Mouse (Mus musculus) lung, embryonic 15.5 days (tissue): ENCODE results near the gene Sap30. TPM values are rescaled to one million over a fixed set of nuclear protein-coding genes. Genes with fewer than 3 reads are reported as not detected.
"Not testable (repeated sequence)": the region's sequence is repeated elsewhere in the genome, so short reads cannot be mapped to it uniquely, and the experiment has no call there.

Source experiments
- ATAC-seq: fragments of 200-750 bp; cut with Nextera tagmentation; 2 replicates; pipeline ENCODE4 v1.8.0; 2017; ENCODE audit warnings: moderate number of reproducible peaks, borderline replicate concordance; ENCODE audit not compliant: low FRiP score, low TSS enrichment; ENCODE audit errors: extremely low read depth
- H3K27ac ChIP-seq: fragments of 300-500 bp; sonication (generic); 2 replicates; pipeline ENCODE4 v1.5.1; 2015; ENCODE audit warnings: moderate library complexity, mild to moderate bottlenecking, inconsistent platforms
- H3K27me3 ChIP-seq: fragments of 300-500 bp; sonication (generic); 2 replicates; pipeline ENCODE4 v1.6.1; 2015; ENCODE audit warnings: inconsistent platforms
- H3K36me3 ChIP-seq: fragments of 300-500 bp; sonication (generic); 2 replicates; pipeline ENCODE4 v1.6.1; 2015; ENCODE audit warnings: inconsistent platforms
- H3K4me1 ChIP-seq: fragments of 300-500 bp; sonication (generic); 2 replicates; pipeline ENCODE4 v1.6.1; 2015; ENCODE audit warnings: inconsistent platforms
- H3K4me2 ChIP-seq: fragments of 300-500 bp; sonication (generic); 2 replicates; pipeline ENCODE4 v1.6.1; 2015; ENCODE audit warnings: inconsistent platforms, mild to moderate bottlenecking, moderate library complexity
- H3K4me3 ChIP-seq: fragments of 300-500 bp; sonication (generic); 2 replicates; pipeline ENCODE4 v1.5.1; 2015; ENCODE audit warnings: mild to moderate bottlenecking, inconsistent platforms
- H3K9ac ChIP-seq: fragments of 300-500 bp; sonication (generic); 2 replicates; pipeline ENCODE4 v1.6.1; 2015; ENCODE audit warnings: inconsistent platforms
- H3K9me3 ChIP-seq: fragments of 300-500 bp; sonication (generic); 2 replicates; pipeline ENCODE4 v1.6.1; 2016; ENCODE audit warnings: inconsistent platforms
- WGBS: fragments of 180-500 bp; shearing (Covaris S2); methylation state at CpG from one replicate; pipeline ENCODE4 v1.1.7; 2015; 5-methylcytosine and 5-hydroxymethylcytosine counted together
- polyA plus RNA-seq: library from polyadenylated mRNA; unstranded; fragments of >200 nt; fragmentation: Nextera tagmentation; extraction: Ambion mirVana; gene quantifications from 2 replicates; pipeline ENCODE4 v1.2.1, GENCODE M21; 2015

Sap30 gene
- polyA plus RNA-seq, 1 experiment from 2014 or later = 37.0 TPM

- no peak overlapping the region for H3K4me2 ChIP-seq
- H3K4me3 ChIP-seq = no peak overlapping the region
- 65% methylated on average over 3 of the region's 3 CpGs for WGBS
- H3K36me3 ChIP-seq = no peaks in the 10 kb centered on the region
- no peak overlapping the region for H3K27ac ChIP-seq
- peaks cover 12% of the 10 kb centered on the region; the same call in 1 of the 2 replicates for H3K4me1 ChIP-seq
- no peaks in the 10 kb centered on the region for H3K9me3 ChIP-seq
- no peaks in the 10 kb centered on the region for H3K27me3 ChIP-seq
- ATAC-seq = no peak
- no peak overlapping the region for H3K9ac ChIP-seq
Observed at GRCm38 (mm10) chr8:57457942-57458341, 29.7 kb downstream of the Sap30 start.

GRCm38 (mm10) chr8:57457152-57457551, 30.5 kb downstream of the Sap30 start:
- no peaks in the 10 kb centered on the region for H3K27me3 ChIP-seq
- no peak overlapping the region for H3K4me2 ChIP-seq
- H3K9me3 ChIP-seq = no peaks in the 10 kb centered on the region
- WGBS = 52% methylated on average over 6 of the region's 6 CpGs
- no peak; the same call in 1 of the 2 replicates for ATAC-seq
- H3K9ac ChIP-seq = no peak overlapping the region
- H3K27ac ChIP-seq = no peak overlapping the region
- no peak overlapping the region for H3K4me3 ChIP-seq
- H3K4me1 ChIP-seq = peaks cover 12% of the 10 kb centered on the region; the same call in 1 of the 2 replicates
- H3K36me3 ChIP-seq = no peaks in the 10 kb centered on the region

DNA sequence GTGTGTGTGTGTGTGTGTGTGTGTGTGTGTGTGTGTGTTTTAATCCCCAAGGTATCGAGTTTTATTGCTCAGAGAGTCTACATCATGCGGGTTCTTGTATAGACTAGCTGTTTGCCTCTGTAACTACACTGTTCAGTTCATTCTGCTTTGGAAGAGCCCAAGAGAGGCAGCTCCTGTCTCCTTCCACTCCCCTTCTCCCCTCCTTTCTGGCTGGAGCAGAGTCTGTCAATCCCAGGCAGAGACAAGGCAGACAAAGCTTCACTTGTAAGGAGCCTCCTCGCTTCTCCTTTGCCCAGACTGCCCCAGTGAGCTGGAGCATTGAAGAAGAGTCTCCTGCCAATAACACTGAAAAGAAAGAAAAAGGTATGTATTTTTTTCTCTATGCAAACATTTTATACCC, 31.9 kb downstream of the Sap30 start, which contains the start of gene Scrg1:
Scrg1 (plus strand) TSS at position 159 of the 400 bp plus-strand sequence.
- Histone ChIP-seq H3K9me3 (no peaks in the 10 kb centered on the region), H3K4me1 (peaks cover 12% of the 10 kb centered on the region; the same call in 1 of the 2 replicates), H3K9ac (no peak within 1 kb of the TSS), H3K4me2 (no peak within 1 kb of the TSS), H3K4me3 (no peak within 1 kb of the TSS), H3K27ac (no peak within 1 kb of the TSS), H3K36me3 (no peaks in the 10 kb centered on the region), H3K27me3 (no peaks in the 10 kb centered on the region)
- no peak for ATAC-seq
- WGBS = 66% methylated on average over 3 of the region's 3 CpGs

DNA sequence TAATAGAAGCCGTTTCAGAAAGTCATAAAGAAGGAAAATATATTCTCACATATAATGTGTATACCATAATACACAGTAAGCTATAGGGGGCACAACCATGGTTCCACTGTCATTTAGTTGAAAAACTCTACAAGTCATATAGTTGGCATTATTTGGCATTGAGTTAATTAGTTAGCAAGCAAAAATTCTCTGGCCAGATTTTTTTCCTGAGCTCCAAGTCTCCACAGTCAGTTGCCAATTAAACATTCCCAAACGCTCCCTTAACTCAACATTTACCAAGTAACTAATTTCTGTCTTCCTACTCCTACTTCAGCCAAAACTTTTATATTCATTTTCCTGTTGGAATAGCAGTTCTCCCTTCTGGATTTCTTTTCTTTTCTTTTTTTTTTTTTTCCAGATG, 34.3 kb downstream of the Sap30 start:
- Histone ChIP-seq H3K4me2 (no peak overlapping the region), H3K27me3 (no peaks in the 10 kb centered on the region), H3K27ac (no peak overlapping the region), H3K36me3 (no peaks in the 10 kb centered on the region), H3K9me3 (no peaks in the 10 kb centered on the region), H3K9ac (no peak overlapping the region), H3K4me3 (no peak overlapping the region), H3K4me1 (peaks cover 12% of the 10 kb centered on the region; the same call in 1 of the 2 replicates)
- WGBS = 88% methylated on average over 2 of the region's 2 CpGs
- ATAC-seq = no peak

- no peak for ATAC-seq
- Histone ChIP-seq H3K4me3 (no peak overlapping the region), H3K27me3 (no peaks in the 10 kb centered on the region), H3K9me3 (no peaks in the 10 kb centered on the region), H3K4me2 (no peak overlapping the region), H3K4me1 (0 out of 2 replicates have a peak, but pooled peaks cover under 1% of the 10 kb centered on the region), H3K9ac (no peak overlapping the region), H3K36me3 (no peaks in the 10 kb centered on the region), H3K27ac (no peak overlapping the region)
- 91% methylated on average over 4 of the region's 4 CpGs for WGBS
Observed at GRCm38 (mm10) chr8:57451896-57452295, 35.8 kb downstream of the Sap30 start.

DNA sequence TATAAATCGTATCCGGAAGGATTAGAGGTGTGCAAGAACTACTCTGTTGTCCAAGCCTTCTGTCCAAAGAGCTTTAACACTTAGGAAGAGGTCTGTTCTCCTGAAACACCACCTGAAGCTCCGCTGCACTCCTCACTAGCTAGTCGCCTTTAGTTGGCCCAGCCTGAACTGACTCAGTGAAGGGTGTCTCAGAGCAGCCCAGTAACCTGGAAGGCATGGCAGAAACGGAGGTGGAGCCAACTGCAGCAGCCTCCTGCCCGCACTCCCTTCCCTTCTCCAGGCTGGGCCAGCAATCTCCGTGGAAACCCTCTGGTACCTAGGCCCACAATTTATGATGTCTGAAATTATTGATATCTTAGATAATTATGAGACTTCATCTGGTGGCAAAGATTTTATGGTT, 36.9 kb downstream of the Sap30 start:
- no peaks in the 10 kb centered on the region for H3K9me3 ChIP-seq
- WGBS = 76% methylated on average over 7 of the region's 7 CpGs
- H3K27me3 ChIP-seq = no peaks in the 10 kb centered on the region

GRCm38 (mm10) chr8:57445901-57446300, 41.8 kb downstream of the Sap30 start:
- H3K9ac ChIP-seq, H3K27ac ChIP-seq, H3K4me1 ChIP-seq, ATAC-seq, H3K36me3 ChIP-seq, H3K4me2 ChIP-seq, H3K9me3 ChIP-seq, H3K4me3 ChIP-seq, H3K27me3 ChIP-seq: not testable (repeated sequence)
- 82% methylated on average over 5 of the region's 5 CpGs for WGBS

More for the DNA sequence above, 36.9 kb downstream of the Sap30 start:
- H3K36me3 ChIP-seq = no peaks in the 10 kb centered on the region
- H3K27ac ChIP-seq = no peak overlapping the region
- H3K4me2 ChIP-seq = no peak overlapping the region
- H3K9ac ChIP-seq = no peak overlapping the region
- no peak for ATAC-seq
- H3K4me1 ChIP-seq = no peaks in the 10 kb centered on the region
- H3K4me3 ChIP-seq = no peak overlapping the region

DNA sequence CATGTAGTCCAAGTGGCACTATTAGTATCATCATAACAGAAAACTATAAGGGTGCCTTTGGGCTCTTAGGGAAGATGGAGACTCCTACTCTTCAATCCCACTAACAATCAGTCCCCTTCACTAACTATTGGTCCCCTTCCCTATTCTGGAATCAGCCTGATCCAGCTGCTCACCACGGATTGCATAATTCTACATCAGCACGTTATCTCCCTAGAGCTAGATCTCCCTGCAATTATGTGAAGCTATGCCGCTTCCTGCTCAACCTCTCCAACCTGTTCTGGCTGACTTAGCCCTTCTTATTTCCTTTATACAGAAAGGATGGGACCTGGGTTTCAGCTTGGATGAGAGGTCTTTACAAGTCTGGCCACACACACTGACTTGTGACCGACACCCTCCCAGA, 44.4 kb downstream of the Sap30 start:
- Histone ChIP-seq H3K9me3 (no peaks in the 10 kb centered on the region), H3K4me1 (no peaks in the 10 kb centered on the region), H3K27ac (no peak overlapping the region), H3K4me2 (no peak overlapping the region), H3K4me3 (no peak overlapping the region), H3K36me3 (no peaks in the 10 kb centered on the region), H3K9ac (no peak overlapping the region), H3K27me3 (no peaks in the 10 kb centered on the region)
- ATAC-seq = no peak
- 61% methylated on average over 4 of the region's 4 CpGs for WGBS

DNA sequence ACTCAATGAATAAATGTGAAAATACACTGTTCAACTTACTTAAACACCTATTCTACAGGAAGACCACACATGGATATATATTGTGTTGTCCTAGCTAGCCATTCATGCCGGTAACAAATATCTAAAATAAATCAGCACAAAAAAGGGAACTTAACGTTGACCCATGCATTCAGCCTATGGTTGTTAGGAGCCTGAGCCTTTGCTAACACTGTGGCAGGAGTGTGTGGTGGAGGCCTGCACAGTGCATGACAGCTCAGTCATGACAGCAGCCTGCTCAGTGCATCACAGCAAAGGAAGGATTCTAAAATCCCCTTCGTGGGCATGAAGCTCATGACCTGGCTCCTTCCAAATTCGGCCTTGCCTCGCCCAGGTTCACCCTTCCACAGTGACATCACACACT, 46.1 kb downstream of the Sap30 start:
- 84% methylated on average over 5 of the region's 5 CpGs for WGBS

DNA sequence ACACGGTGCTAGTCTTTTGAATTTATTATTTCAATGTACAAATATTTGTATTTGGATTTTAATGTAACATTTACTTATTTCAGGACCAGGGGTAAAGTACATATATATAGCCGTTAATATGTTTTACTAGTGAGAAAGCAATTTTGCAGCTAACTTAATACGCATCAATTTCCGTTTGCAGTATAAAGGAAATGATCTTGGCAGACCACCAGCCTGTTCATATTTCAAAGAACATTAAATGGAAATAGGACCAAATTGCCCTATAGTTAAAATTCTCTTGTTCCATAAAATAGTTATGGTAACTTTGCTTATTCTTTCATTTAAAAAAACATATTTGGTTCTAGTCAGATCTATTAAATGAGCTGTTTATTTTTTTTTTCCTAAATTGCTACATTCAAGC, 46.5 kb downstream of the Sap30 start:
- no peak overlapping the region for H3K4me3 ChIP-seq
- H3K27ac ChIP-seq = no peak overlapping the region
- H3K9ac ChIP-seq = no peak overlapping the region
- no peak overlapping the region for H3K4me2 ChIP-seq
- no peak for ATAC-seq
- peaks cover 9% of the 10 kb centered on the region; the same call in 1 of the 2 replicates for H3K4me1 ChIP-seq
- H3K9me3 ChIP-seq = no peaks in the 10 kb centered on the region
- H3K36me3 ChIP-seq = no peaks in the 10 kb centered on the region
- no peaks in the 10 kb centered on the region for H3K27me3 ChIP-seq
- WGBS = 46% methylated on average over 4 of the region's 4 CpGs

More for the DNA sequence above, 46.1 kb downstream of the Sap30 start:
- Histone ChIP-seq H3K27ac (no peak overlapping the region), H3K4me1 (peaks cover 6% of the 10 kb centered on the region; the same call in 1 of the 2 replicates), H3K9me3 (no peaks in the 10 kb centered on the region), H3K27me3 (no peaks in the 10 kb centered on the region), H3K36me3 (no peaks in the 10 kb centered on the region), H3K4me2 (no peak overlapping the region), H3K4me3 (no peak overlapping the region), H3K9ac (no peak overlapping the region)
- ATAC-seq = no peak

GRCm38 (mm10) chr8:57436437-57436796, 51.2 kb downstream of the Sap30 start:
- Histone ChIP-seq H3K4me2 (no peak overlapping the region), H3K27ac (no peak overlapping the region), H3K4me1 (peaks cover 12% of the 10 kb centered on the region; the same call in 1 of the 2 replicates), H3K9ac (no peak overlapping the region), H3K9me3 (no peaks in the 10 kb centered on the region), H3K36me3 (no peaks in the 10 kb centered on the region), H3K27me3 (no peaks in the 10 kb centered on the region), H3K4me3 (no peak overlapping the region)
- 81% methylated on average over 9 of the region's 9 CpGs for WGBS
- ATAC-seq = no peak

- Histone ChIP-seq H3K9me3 (no peaks in the 10 kb centered on the region), H3K36me3 (no peaks in the 10 kb centered on the region), H3K4me2 (no peak overlapping the region), H3K27ac (no peak overlapping the region), H3K9ac (no peak overlapping the region), H3K4me3 (no peak overlapping the region), H3K4me1 (peaks cover 12% of the 10 kb centered on the region; the same call in 1 of the 2 replicates), H3K27me3 (no peaks in the 10 kb centered on the region)
- WGBS = 42% methylated on average over 18 of the region's 18 CpGs
- ATAC-seq = no peak; the same call in 1 of the 2 replicates
Observed at GRCm38 (mm10) chr8:57435768-57436436, 51.8 kb downstream of the Sap30 start.
